Mouse (Mus musculus) heart, postnatal 14 days (tissue): Measurements from ENCODE around the gene 4921504E06Rik. TPM values are rescaled to one million over a fixed set of nuclear protein-coding genes. Genes with fewer than 3 reads are reported as not detected.
A peak's percentile ranks its signal among the peaks of the same experiment; 100 is the strongest.

Experiments
- DNase-seq, 2 experiments: peaks; one replicate each; pipeline ENCODE4 v3.0.0; 2021 to 2022
- intact Hi-C: fragments of 180-260 bp; cut with DNase I; formaldehyde crosslinking; loops from one replicate; pipeline ENCODE4 v1.15.1; 2025
- long read RNA-seq, 2 experiments: library from polyadenylated mRNA; stranded (forward); transcript quantifications; one replicate each; pipeline ENCODE4 v2.0.0; 2021
- total RNA-seq, 2 experiments: library from RNA; stranded (reverse); gene quantifications; 2 replicates each; pipeline ENCODE4 v1.2.3; 2021

4921504E06Rik gene
- not detected for total RNA-seq
- long read RNA-seq, experiment 1 = 0 reads
- long read RNA-seq, experiment 2 = 0 reads

DNA sequence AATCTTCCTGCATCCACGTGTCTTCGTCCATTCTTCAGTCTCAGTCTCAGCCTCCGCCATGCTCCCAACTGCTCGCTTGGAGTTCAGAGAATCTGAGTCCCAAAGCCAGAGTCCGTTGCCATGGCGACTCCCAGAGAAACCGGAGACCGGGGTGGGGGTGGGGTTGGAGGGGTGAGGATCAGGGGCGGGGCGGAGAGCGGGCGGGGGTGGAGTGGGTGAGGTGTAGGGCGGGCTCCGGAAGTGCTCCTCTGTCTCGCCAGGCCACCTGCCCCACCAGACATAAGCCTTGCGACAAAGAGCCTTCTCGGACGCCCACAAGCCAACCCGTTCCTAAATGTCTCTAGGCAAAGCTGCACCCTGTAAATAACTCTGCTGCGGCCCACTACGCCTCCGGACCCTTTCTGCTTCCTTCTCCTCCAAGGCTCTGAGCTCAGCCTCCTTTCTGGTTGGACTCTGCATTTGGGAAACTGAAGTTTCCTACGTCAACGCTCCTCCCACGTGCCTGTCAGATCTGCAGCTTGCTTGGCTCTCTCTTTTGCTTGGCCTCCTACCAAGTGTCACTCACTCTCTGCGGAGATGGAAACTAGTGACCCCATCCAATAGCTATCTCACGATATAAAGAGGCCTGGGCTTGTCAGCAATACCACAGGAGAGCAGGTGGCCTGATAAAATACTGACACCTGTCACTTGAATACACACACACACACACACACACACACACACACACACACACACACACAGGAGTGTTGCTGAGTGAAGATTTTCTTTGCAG is at the start of gene 4921504E06Rik:
4921504E06Rik (minus strand) TSS at position 94 of the 772 bp plus-strand sequence.
- DNase-seq = peak; percentile 71 to 79
- intact Hi-C loops = loop anchor here (5.0 kb wide), 1 partner anchor 103 kb away; the partner anchor contains the start of gene Otud1

DNA sequence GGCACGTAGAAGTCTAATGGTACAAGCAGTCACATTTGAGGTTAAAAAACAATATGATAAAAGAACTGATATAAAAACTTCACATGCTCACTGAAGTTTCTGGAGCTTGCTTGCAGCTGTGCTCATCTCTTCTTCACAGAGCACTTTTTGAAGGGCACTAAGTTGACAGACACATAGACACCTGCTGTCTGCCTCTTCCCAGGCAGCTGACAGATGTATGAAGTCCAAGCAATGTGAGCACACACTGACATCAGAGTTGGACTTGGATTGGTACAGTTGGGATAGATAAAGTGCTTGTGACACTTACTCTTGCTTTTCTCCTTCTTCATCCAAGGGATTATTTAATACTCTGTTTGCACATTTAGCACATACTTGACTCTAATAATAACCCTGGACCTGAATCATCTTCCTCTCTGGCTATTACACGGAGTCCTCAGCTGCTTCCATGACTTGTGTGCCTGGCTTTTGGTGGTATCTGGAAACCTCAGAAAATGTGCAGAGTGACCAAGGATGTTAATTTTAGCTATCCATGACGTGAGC is 47.7 kb upstream of the 4921504E06Rik start:
- intact Hi-C loops = loop anchor here (5.0 kb wide), 1 partner anchor 56 kb away; the partner anchor contains the start of gene Otud1
- DNase-seq = no peak

DNA sequence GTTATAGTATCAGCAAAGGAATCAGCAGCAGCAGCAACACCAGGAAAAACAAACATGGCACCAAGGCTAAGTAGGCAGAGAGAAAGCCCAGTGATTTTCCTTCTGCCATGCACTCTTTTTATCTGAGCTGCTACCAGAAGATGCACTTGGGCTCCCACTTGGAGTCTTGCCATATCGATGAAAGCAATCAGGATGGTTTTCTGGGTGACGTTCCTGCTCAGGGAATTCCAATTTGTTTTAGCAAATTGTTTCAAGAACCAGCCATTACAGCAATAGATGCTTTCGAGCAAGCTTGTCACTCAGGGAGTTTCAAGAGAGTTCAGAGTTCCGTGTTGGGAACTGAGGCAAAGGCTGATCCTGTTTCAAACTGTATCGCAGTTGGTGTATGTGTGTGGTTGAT is 47.1 kb upstream of the 4921504E06Rik start:
- intact Hi-C loops = loop anchor here (5.0 kb wide), 1 partner anchor 56 kb away; the partner anchor contains the start of gene Otud1
- no peak for DNase-seq

DNA sequence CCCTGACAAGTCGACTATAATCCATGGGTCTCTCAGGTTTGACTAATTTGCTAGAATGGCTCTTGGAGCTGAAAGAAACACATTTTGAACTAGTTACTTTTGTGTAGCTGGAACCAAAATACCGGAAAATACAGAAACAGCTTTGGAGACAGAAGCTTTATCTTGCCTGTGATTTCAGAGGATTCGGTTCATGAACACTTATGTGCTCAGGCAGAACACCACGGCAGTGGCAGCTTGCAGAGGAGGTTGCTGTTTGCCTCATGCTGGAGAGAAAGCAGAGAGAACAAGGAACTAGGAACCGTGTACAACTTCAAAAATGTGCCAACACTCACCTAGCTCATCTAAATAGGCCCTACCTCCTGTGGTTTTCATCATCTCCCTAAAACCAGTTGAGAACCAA is 46.1 kb upstream of the 4921504E06Rik start:
- intact Hi-C loops = loop anchor here (5.0 kb wide), 1 partner anchor 58 kb away; the partner anchor contains the start of gene Otud1
- DNase-seq = no peak

DNA sequence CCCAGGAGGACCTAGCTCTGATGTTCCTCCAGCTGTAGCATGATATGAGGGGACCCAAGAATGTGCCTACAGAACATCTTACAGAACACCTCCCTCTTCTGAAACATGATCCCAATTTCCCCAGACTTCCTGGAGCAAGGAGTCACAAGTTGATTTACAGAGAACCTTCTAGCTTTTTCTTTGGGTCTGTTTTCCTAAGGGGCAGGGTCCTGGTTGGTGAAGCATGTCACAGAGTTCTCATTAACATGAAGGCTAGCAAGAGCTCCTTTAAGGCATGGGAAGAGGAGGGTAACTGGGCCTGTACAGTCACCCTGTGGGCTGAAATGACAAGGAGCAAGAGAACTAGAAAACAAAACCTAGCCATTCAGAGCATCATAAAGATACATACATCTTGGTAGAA is 43.3 kb upstream of the 4921504E06Rik start:
- DNase-seq = no peak
- intact Hi-C loops = no loop called here

DNA sequence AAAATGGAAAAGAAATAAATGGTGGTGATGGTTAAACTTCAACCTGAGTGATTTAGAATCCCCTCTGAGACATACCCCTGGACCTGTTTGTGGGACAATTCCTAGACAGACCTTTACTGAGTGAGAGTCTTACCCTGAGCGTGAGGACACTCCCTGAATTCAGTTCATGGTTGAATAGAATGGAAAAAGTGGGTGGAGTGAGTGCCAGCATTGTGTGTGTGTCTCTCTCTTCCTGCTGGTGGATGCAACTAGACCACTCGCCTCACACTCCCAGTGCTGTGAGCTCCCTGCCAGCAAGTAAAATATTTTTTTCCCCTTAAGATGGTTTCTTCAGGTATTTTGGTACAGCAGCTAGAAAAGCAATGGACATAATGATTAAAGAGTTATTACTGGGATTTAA is 42.7 kb upstream of the 4921504E06Rik start:
- intact Hi-C loops = no loop called here
- no peak for DNase-seq

DNA sequence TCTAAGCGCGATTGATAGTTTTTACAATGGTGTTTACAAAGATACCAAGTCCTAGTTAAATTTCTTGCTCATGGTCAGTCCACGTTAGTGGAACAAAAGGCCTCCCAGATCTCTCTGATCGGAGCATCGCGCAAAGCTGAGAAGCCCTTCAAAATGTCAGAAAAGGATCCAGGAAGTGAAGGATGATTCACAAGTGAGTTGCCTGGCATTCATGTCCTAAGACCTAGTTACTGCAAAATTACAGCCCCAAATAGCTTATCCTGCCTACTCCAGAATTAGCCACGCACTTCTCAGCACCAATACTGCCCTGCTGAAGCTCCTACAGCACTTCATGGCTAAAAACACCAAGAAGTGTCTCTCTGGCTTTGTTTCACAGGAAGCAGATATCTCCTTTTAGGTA is 41.1 kb upstream of the 4921504E06Rik start:
- intact Hi-C loops = no loop called here
- no peak for DNase-seq

DNA sequence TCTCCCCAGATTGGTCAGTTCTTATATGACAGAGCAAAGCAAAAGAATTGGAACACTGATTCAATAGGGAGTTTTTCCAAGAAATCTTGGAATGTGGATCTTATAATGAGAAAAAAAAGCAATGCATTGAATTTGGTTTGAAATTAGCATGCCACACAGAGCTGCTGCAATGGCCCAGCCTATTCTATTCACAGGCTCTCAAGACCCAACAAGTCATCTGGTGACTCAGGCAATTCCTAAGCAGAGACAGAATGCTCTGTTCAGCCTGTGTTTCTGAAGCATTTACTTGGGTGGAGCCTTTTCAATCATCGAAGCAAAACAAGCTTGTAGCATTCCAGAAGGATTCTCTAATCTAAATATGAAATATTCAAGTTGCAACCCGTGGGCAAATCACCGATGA is 26.1 kb upstream of the 4921504E06Rik start:
- DNase-seq = no peak
- intact Hi-C loops = no loop called here

DNA sequence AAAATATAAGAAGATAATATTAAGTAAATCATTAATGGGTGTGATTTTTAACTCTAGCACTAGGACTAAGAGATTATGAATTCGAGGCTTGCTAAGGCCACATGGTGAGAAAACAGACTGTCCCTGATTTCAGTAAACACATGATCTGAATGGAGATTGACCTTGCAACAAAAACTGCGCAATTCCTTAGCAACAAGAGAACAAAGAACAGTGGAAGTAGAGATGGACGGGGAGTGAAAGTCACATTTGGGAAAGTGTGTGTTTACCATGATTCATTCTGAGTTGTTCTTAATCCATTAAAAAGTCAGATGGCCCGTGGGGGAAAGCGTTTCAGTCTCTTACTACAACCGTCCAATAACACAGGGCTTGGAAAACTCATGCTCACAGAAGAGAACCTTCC is 25.5 kb upstream of the 4921504E06Rik start:
- DNase-seq = no peak
- intact Hi-C loops = no loop called here

DNA sequence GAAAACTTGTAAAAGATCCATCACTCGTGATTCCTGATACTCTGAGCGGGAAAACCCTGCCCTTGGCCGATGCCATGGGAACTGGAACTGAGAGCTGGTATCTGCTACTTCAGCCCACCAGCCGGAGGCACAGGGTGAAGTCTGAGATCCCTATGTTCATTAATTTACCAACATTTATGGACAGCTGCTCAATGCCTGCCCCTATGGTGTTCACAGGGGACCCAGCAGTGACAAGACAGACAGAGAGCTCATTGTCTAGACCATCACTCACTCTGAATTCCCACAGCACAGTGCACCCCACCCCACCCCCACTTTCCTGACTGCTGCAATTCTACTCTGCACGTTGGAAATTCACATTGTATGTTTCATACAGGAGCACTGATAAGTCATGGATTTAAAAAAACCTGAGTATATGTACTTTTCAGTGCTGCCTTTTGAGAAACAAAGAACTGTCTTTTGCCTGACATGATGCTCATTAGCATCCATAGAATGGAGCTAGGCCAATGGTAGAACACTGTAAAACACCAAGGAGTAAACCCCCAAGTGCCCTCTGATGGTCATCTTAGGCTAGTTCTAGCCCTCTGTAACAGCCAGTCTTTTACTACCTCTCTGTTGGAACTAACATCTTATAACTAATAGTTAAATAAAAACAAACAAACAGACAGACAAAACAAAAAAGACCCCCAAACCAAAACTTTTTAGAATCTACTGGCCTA is 8.6 kb upstream of the 4921504E06Rik start:
- intact Hi-C loops = no loop called here
- DNase-seq = no peak

DNA sequence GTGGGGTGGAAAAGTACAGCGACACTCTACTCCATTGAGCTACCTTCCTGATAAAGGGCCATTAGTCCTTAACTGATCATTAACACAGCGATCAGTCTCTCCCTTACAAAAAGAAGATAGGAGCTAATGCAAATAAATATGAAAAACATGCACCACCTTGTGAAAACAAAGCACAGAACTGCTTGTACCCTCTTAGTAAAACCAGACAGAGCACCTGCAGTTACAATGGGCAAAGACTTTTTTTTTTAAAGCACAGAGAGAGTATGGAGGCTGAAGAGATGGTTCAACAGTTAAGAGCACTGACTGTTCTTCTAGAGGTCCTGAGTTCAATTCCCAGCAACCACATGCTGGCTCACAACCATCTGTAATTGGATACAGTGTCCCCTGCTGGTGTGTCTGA is 6.9 kb upstream of the 4921504E06Rik start:
- intact Hi-C loops = no loop called here
- DNase-seq = no peak

DNA sequence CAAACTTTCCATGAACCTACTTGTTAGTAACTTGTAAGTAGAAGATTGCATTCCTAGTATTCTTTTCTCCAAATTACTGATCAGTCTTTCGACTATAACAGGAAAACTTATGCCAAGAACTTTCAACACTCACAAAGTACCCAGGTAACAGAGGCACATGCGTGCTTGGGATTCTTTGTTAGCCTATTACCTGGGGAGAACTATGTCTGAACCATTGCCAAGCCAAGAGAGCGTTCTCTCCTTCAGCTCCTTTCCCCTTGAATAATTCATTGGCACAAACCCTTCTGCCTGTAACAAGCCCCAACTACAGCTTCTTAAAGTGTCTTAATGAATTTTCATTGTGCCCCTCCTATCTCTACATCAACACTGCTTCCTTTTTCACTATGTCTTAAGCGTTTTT is 6.4 kb upstream of the 4921504E06Rik start:
- DNase-seq = no peak
- intact Hi-C loops = no loop called here

DNA sequence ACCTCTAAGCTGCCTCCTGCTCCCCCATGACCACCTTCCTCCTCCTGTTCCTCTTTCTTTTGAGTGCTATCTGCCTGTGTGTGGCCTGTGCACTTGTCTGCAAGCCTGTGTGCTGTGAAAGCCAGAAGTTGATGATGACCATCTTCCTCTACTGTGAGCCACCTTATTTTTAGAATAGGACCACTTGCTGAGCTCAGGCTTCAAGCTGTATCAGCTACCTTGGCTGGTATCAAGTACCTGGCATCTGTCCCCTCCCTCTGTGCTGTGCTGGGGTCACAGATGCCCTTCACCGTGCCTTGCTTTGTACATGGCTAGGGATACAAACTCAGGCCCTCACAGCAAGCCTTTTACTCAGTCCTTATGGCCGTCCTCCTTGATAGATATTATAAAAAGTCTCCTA is 2.3 kb downstream of the 4921504E06Rik start:
- DNase-seq = no peak
- intact Hi-C loops = loop anchor here (5.0 kb wide), 1 partner anchor 106 kb away; the partner anchor contains the start of gene Otud1

DNA sequence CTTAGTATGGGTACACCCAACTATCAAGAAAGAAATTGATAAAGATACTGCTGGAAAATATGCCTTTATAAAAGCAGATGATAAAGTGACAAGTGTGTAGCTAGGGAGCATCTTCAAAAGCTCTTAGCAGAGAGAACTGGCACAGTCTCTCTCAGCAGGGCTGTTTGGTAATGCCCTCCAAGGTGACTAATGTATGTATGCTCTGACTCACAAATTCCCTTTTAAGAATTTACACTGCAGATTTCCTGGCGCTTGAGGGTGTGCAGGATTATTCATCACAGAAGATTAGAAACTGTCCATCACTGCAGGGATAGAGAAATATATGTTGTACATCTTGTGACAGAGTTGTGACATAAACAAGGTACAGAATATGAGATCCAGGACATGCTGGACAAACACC is 12.8 kb downstream of the 4921504E06Rik start:
- intact Hi-C loops = no loop called here
- DNase-seq = no peak

DNA sequence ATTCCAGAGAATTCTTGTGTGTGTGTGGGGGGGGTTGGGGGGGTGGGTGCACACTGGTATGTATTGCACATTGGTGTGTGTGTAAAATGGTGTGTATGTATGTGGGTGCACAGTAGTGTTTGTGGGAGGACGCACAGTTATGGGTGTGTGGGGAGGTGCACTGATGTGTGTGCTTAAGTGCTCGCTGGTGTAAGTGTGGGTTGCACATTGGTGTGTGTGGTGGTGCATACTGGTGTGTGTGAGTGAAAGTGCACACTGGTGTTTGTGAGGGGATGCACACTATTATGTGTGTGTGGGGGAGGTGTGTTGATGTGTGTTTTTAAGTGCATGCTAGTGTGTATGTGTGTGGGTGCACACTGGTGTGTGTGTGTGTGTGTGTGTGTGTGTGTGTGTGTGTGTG is 24.3 kb downstream of the 4921504E06Rik start:
- DNase-seq = no peak
- intact Hi-C loops = loop anchor here (2.0 to 5.0 kb wide), 2 partner anchors 197 to 388 kb away; no protein-coding TSS in a partner anchor

DNA sequence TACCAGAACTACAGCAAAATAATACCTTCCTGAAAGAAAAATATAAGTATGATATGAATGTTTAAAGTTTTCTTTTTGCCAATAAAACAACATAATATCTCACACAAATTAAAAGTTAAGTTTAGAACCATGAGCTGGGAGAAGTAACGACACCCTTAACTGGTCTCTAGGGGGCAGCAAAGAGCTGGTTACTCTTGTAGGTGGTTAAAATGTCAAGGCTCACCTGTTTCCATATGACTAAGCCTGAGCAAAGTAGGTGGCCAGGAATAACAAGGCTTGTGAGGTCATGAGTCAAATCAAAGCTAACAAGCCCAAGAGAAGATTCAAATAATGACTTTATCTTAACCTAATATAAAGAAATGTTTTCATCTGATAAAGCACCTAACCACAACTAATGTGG is 24.9 kb downstream of the 4921504E06Rik start:
- peak; percentile 43 to 69 for DNase-seq
- intact Hi-C loops = loop anchor here (2.0 to 5.0 kb wide), 2 partner anchors 198 to 389 kb away; no protein-coding TSS in a partner anchor

DNA sequence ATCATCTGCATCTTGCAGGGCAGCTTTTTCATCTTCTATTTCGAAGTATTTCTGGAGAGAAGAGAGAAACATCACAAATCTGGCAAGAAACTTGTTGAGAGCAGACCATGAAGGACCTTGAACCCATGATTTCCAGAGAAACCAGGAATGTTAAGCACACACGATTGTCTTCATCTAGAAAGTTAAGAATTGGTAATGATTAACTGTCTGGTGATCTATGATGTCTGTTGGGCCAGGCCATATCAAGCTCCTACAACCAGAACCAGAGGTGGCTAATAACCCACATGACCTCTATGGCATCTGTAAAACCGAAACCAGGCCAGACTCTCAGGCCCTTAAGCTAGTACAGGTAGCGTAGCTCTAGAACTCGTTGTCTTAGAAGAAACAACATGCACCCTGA is 29.6 kb downstream of the 4921504E06Rik start:
- DNase-seq = no peak
- intact Hi-C loops = no loop called here

DNA sequence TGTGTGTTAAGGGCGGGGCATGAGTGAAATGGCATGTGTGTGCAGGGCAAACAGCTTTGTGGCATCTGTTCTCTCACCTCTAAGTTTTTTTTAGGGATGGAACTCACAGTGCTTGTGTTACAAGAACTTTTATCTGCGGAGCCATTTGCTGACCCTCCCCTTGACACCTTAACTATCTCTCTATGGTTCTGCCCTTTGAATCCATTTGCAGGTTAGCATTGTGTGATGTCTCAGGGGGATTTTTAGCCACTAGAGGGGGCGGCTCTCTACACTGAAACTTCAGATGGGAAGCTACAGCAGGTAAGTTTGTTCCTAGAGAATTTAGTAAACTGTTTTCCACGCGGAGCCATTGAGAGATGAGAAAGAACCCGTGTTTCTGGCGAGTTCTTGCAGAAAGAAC is 32.1 kb downstream of the 4921504E06Rik start:
- DNase-seq = peak; percentile 6 to 45
- intact Hi-C loops = no loop called here

DNA sequence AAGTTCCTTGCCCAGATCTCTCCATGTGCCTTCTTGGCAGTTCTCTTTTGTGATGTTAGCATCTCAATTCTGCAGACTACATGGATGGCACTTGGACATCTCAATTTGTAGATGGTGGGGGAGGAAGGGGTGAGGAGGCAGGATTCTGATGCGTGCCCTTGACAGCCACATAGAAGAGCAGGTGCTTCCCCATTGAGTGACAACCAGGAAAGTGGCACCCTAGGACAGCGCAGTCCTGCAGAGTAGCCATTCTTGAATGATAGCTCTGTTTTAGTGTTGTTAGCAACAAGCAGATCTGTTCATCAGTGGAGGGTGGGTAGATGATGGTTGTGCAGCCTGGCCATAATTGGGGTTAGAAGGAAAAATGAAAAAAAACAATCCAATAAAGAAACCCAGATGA is 33.1 kb downstream of the 4921504E06Rik start:
- intact Hi-C loops = no loop called here
- no peak for DNase-seq

DNA sequence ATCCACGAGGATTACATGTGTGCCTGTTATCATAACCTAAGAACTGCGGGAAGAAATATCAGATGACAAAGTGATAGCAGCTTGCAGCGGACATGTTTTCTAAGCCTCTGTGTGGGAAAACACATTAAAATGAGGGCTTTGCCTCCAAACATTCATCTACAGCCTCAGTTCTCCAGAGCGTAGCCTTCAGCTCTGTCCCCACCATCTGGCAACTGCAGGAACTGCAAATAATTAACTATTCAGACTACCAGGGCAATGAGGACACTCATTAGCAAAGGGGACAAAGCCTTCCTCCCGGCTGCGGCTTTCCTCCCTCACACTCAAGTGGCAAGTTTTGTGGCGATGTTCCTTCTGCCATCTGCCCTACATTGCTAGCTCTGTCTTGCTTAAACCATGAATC is 33.9 kb downstream of the 4921504E06Rik start:
- peak; percentile 32 to 70 for DNase-seq
- intact Hi-C loops = loop anchor here (1.0 kb wide), 1 partner anchor 105 kb away; no protein-coding TSS in a partner anchor

DNA sequence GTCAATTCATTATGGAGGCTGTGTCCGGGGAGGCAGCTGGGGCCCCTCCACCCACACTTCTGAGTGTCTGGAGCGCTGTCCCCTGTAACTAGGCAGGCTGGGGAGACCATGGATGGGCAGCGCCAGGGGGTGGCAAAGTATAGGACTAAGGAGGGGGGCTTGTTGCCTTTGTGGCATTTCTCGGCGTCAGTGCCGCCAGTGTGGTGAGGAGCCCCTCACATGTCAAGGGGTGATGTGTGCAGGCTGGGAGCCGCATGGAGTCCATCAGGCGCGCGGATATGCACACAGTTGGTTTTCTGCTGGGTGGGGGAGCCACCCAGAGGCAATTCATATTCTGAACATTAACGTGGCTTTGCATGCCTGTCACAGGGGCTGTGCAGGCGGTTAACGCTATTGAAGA is 35.8 kb downstream of the 4921504E06Rik start:
- no peak for DNase-seq
- intact Hi-C loops = no loop called here
